Mouse (Mus musculus): ENCODE data around the gene Ankrd27. TPM values are rescaled to one million over a fixed set of nuclear protein-coding genes. Genes with fewer than 3 reads are reported as not detected.

The Ankrd27 gene
- polyA plus RNA-seq, 2 experiments, result 47.6 to 50.8 TPM

DNA sequence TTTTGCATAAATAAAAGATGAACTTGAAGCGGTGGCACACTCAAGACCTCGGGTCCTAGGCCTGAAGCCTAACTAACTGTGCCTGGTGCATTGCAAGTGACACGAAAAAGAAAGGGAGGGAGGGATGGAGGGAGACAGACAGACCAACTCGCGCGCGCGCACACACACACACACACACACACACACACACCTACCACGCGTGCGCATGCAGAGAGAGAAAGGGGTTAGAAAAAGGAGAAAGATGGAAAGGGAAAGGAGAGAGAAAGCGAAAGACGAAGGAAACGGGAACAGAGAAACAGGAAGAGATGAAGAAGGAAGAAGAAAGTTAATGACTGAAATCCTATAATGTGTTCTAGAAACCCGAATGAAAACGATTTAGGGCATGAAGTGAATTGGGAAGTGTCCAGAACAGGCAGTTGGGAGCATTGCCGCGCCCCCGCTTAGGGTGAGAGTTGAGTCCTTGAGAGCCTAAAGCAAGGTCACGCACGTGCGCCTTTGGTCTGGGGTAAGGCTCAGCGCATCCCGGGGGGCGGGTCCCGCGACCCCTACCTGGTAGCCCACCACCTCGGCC, 31.4 kb upstream of the Ankrd27 start:
- peak overlapping the region; percentile 95 for H3K9ac ChIP-seq (ENCODE audit: low read depth, low read length, severe bottlenecking)
- peak overlapping the region; percentile 97 for H3K4me2 ChIP-seq (replicated peaks; ENCODE audit: low read depth, low read length, severe bottlenecking)
- WGBS, result 4% methylated on average over 28 of the region's 28 CpGs
- TF ChIP-seq POLR2A (IDR thresholded peaks at IDR 0.05; ENCODE audit: borderline replicate concordance, extremely low read depth, insufficient read depth, insufficient read length), result no peak
- ATAC-seq (ENCODE audit: low FRiP score, low read depth) (peak; percentile 23), DNase-seq (ENCODE audit: low spot score) (peak; percentile 10)
- H3K4me3 ChIP-seq (replicated peaks; ENCODE audit: low read length), result peak overlapping the region; percentile 80
- peaks cover 8% of the 10 kb centered on the region; the same call in 1 of the 2 replicates for H3K36me3 ChIP-seq (ENCODE audit: control insufficient read depth, insufficient read depth, low read length)
- peak overlapping the region; percentile 96 for H3K27ac ChIP-seq (replicated peaks; ENCODE audit: low read depth, low read length)
- H3K9me3 ChIP-seq (ENCODE audit: control insufficient read depth, low read length), result no peaks in the 10 kb centered on the region
- no peaks in the 10 kb centered on the region for H3K27me3 ChIP-seq (ENCODE audit: control insufficient read depth, insufficient read depth, low read length)
- peaks cover 7% of the 10 kb centered on the region; the same call in 1 of the 2 replicates for H3K4me1 ChIP-seq (ENCODE audit: control insufficient read depth, insufficient read depth, low read length)

DNA sequence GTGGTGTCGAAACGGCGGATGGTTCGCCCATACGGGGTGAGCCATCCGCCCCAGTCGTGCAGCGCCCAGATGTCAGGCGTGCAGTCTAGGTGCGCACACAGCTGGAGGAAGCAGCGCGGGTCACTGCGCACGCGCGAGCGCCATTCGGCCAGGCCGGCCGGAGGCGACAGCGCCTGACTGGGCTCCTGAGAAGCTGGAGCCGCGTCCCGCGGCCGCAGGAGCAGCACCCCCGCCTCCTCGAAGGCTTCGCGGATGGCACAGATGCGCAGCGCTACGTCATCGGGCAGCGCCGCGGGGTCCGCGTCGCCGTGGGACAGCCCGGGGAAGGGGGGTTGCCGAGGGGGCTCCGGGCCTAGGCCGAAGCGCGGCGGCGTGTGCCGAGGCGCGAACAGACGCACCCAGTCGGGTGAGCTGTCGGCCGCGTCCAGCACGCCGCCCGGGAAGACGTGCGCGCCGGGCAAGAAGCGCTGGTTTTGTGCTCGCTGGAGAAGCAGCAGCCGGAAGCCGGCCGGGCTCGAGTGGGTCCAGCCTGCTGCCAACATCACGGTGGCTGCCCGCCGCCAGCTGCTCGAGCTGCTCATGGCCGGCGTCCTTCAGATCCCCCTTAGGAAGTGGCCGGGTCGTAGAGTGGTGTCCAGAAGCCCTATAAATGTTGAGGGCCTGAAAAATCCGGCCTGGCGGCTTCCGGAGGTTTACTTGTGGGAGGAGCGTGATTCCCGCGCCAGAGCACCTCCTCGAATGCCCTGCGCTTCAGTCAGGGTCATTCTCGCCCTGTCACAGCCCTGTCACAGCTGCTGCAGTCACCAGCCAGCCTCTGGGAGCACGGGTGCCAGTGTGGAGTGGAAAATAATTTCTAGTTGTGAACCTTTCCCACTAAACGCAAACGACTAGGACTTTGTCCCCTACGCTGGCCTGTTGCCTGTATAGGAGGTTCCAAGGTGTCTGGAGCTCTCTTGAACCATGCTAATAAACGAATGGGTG, 30.5 kb upstream of the Ankrd27 start:
- Histone ChIP-seq H3K4me3 (replicated peaks; ENCODE audit: low read length) (peak overlapping the region; percentile 80), H3K27ac (replicated peaks; ENCODE audit: low read depth, low read length) (peak overlapping the region; percentile 96), H3K4me2 (replicated peaks; ENCODE audit: low read depth, low read length, severe bottlenecking) (peak overlapping the region; percentile 97), H3K9me3 (ENCODE audit: control insufficient read depth, low read length) (no peaks in the 10 kb centered on the region), H3K9ac (ENCODE audit: low read depth, low read length, severe bottlenecking) (peak overlapping the region; percentile 95), H3K4me1 (ENCODE audit: control insufficient read depth, insufficient read depth, low read length) (peaks cover 7% of the 10 kb centered on the region; the same call in 1 of the 2 replicates), H3K27me3 (ENCODE audit: control insufficient read depth, insufficient read depth, low read length) (no peaks in the 10 kb centered on the region), H3K36me3 (ENCODE audit: control insufficient read depth, insufficient read depth, low read length) (peaks cover 8% of the 10 kb centered on the region; the same call in 1 of the 2 replicates)
- DNase-seq (ENCODE audit: low spot score) (peak; percentile 88), ATAC-seq (ENCODE audit: low FRiP score, low read depth) (peak; percentile 91)
- under 1% methylated on average over 72 of the region's 93 CpGs for WGBS
- TF ChIP-seq POLR2A (IDR thresholded peaks at IDR 0.05; ENCODE audit: borderline replicate concordance, extremely low read depth, insufficient read depth, insufficient read length), result peak; percentile 89

DNA sequence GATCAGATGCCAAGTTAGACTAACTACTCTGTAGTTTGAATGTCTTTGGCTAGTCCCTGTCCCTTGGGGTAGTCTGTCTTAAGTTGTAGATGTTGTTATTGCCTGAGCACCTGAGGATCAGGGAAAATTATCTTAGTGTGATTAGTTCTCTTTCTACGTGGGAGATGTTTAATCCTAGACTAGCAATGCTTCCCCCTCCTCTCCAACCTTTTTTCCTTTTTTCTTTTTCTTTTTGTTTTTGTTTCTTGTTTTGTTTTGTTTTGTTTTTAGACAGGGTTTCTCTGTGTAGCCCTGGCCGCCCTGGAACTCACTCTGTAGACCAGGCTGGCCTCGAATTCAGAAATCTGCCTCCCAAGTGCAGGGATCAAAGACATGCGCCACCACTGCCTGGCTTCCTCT, 29.8 kb upstream of the Ankrd27 start, which contains the start of gene Nudt19:
TSS of gene Nudt19 (minus strand) at position 100 of the 399 bp plus-strand sequence.
- H3K9ac ChIP-seq (ENCODE audit: low read depth, low read length, severe bottlenecking), result peak within 1 kb of the TSS; percentile 95

DNA sequence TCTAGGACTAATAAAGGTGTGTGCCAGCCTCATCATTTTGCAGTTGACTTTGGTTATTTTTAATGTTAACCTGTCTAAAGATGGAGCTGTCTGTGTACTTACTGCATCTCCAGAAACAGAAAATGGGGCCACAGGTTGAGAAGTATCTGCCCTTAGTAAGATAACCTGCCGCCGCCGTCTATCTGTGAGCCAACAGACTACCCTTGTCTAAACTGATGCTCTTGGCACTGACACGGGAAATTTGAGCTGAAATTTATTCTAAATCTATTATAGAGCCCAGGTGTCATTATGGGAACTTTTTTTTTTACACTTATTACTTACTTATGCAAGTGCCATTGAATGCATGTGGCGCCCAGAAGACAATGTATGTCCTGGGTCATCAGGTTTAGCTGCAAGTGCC, 29.1 kb upstream of the Ankrd27 start:
- no peak for TF ChIP-seq POLR2A (IDR thresholded peaks at IDR 0.05; ENCODE audit: borderline replicate concordance, extremely low read depth, insufficient read depth, insufficient read length)
- ATAC-seq (ENCODE audit: low FRiP score, low read depth) (no peak), DNase-seq (ENCODE audit: low spot score) (no peak)
- H3K27me3 ChIP-seq (ENCODE audit: control insufficient read depth, insufficient read depth, low read length), result no peaks in the 10 kb centered on the region
- no peaks in the 10 kb centered on the region for H3K36me3 ChIP-seq (ENCODE audit: control insufficient read depth, insufficient read depth, low read length)
- H3K9ac ChIP-seq (ENCODE audit: low read depth, low read length, severe bottlenecking), result no peak overlapping the region
- peaks cover 7% of the 10 kb centered on the region; the same call in 1 of the 2 replicates for H3K4me1 ChIP-seq (ENCODE audit: control insufficient read depth, insufficient read depth, low read length)
- H3K4me2 ChIP-seq (replicated peaks; ENCODE audit: low read depth, low read length, severe bottlenecking), result no peak overlapping the region
- H3K27ac ChIP-seq (replicated peaks; ENCODE audit: low read depth, low read length), result no peak overlapping the region
- no peak overlapping the region for H3K4me3 ChIP-seq (replicated peaks; ENCODE audit: low read length)
- H3K9me3 ChIP-seq (ENCODE audit: control insufficient read depth, low read length), result no peaks in the 10 kb centered on the region
- WGBS, result 89% methylated on average over 5 of the region's 5 CpGs

More for the DNA sequence above, 29.8 kb upstream of the Ankrd27 start, which contains the start of gene Nudt19:
- DNase-seq (ENCODE audit: low spot score) (no peak), ATAC-seq (ENCODE audit: low FRiP score, low read depth) (no peak)
- Histone ChIP-seq H3K4me1 (ENCODE audit: control insufficient read depth, insufficient read depth, low read length) (peaks cover 7% of the 10 kb centered on the region; the same call in 1 of the 2 replicates), H3K4me3 (replicated peaks; ENCODE audit: low read length) (peak within 1 kb of the TSS; percentile 80), H3K36me3 (ENCODE audit: control insufficient read depth, insufficient read depth, low read length) (peaks cover 3% of the 10 kb centered on the region; the same call in 1 of the 2 replicates), H3K27ac (replicated peaks; ENCODE audit: low read depth, low read length) (peak within 1 kb of the TSS; percentile 96), H3K4me2 (replicated peaks; ENCODE audit: low read depth, low read length, severe bottlenecking) (peak within 1 kb of the TSS; percentile 97), H3K9me3 (ENCODE audit: control insufficient read depth, low read length) (no peaks in the 10 kb centered on the region), H3K27me3 (ENCODE audit: control insufficient read depth, insufficient read depth, low read length) (no peaks in the 10 kb centered on the region)
- TF ChIP-seq POLR2A (IDR thresholded peaks at IDR 0.05; ENCODE audit: borderline replicate concordance, extremely low read depth, insufficient read depth, insufficient read length), result no peak
- 66% methylated on average over 4 of the region's 4 CpGs for WGBS

DNA sequence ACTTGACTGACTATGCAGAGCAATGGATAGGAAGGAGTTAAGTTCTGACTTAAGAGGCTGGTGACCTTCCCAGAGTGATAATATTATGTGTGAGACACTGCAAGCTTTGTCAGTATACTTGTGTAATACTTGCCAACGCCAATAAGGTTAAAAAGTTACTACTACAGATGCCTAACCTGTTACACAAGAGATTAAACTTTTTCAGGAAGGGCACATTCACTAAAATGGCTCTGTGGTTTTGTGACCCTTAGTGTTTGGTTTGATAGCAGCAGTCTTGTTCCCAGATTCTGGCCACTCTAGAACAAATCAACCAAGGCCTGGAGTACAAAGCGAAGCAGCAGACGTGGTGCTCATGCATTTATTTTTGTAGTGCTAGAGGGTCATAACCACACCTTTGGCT, 28.5 kb upstream of the Ankrd27 start:
- WGBS, result 80% methylated on average over 3 of the region's 3 CpGs
- Histone ChIP-seq H3K4me3 (replicated peaks; ENCODE audit: low read length) (no peak overlapping the region), H3K36me3 (ENCODE audit: control insufficient read depth, insufficient read depth, low read length) (no peaks in the 10 kb centered on the region), H3K27me3 (ENCODE audit: control insufficient read depth, insufficient read depth, low read length) (no peaks in the 10 kb centered on the region), H3K9ac (ENCODE audit: low read depth, low read length, severe bottlenecking) (no peak overlapping the region), H3K27ac (replicated peaks; ENCODE audit: low read depth, low read length) (no peak overlapping the region), H3K4me1 (ENCODE audit: control insufficient read depth, insufficient read depth, low read length) (peaks cover 7% of the 10 kb centered on the region; the same call in 1 of the 2 replicates), H3K9me3 (ENCODE audit: control insufficient read depth, low read length) (no peaks in the 10 kb centered on the region), H3K4me2 (replicated peaks; ENCODE audit: low read depth, low read length, severe bottlenecking) (no peak overlapping the region)
- no peak for TF ChIP-seq POLR2A (IDR thresholded peaks at IDR 0.05; ENCODE audit: borderline replicate concordance, extremely low read depth, insufficient read depth, insufficient read length)
- DNase-seq (ENCODE audit: low spot score) (no peak), ATAC-seq (ENCODE audit: low FRiP score, low read depth) (no peak)

Data from limb, embryonic 14.5 days (tissue).